Mouse (Mus musculus): ENCODE results near the gene Arfgef2.

Arfgef2 gene

GRCm38 (mm10) chr2:166936166-166936565, 130.8 kb downstream of the Arfgef2 start:
- no peak overlapping the region for H3K4me3 ChIP-seq (replicated peaks; ENCODE audit: low read length)
- TF ChIP-seq CTCF (conservative IDR thresholded peaks at IDR 0.05; ENCODE audit: low read length): no peak
- no peak for TF ChIP-seq POU5F1 (IDR thresholded peaks at IDR 0.05; ENCODE audit: borderline replicate concordance, low read length)
- no peak for TF ChIP-seq NANOG (IDR thresholded peaks at IDR 0.05; ENCODE audit: borderline replicate concordance, low read length)
- peaks cover 96% of the 10 kb centered on the region for H3K36me3 ChIP-seq (ENCODE audit: insufficient read depth, low read length)
- no peaks in the 10 kb centered on the region for H3K27me3 ChIP-seq (ENCODE audit: insufficient read depth, low read length)
- no peaks in the 10 kb centered on the region for H3K4me1 ChIP-seq (replicated peaks; ENCODE audit: low read depth, low read length)
- no peaks in the 10 kb centered on the region for H3K9me3 ChIP-seq (ENCODE audit: low read length)

GRCm38 (mm10) chr2:166943146-166943545, 137.8 kb downstream of the Arfgef2 start:
- TF ChIP-seq NANOG (IDR thresholded peaks at IDR 0.05; ENCODE audit: borderline replicate concordance, low read length) (no peak), CTCF (conservative IDR thresholded peaks at IDR 0.05; ENCODE audit: low read length) (no peak), POU5F1 (IDR thresholded peaks at IDR 0.05; ENCODE audit: borderline replicate concordance, low read length) (no peak)
- no peaks in the 10 kb centered on the region for H3K27me3 ChIP-seq (ENCODE audit: insufficient read depth, low read length)
- no peak overlapping the region for H3K4me3 ChIP-seq (replicated peaks; ENCODE audit: low read length)
- H3K36me3 ChIP-seq (ENCODE audit: insufficient read depth, low read length): peaks cover 98% of the 10 kb centered on the region
- no peaks in the 10 kb centered on the region for H3K4me1 ChIP-seq (replicated peaks; ENCODE audit: low read depth, low read length)
- H3K9me3 ChIP-seq (ENCODE audit: low read length): no peaks in the 10 kb centered on the region

DNA sequence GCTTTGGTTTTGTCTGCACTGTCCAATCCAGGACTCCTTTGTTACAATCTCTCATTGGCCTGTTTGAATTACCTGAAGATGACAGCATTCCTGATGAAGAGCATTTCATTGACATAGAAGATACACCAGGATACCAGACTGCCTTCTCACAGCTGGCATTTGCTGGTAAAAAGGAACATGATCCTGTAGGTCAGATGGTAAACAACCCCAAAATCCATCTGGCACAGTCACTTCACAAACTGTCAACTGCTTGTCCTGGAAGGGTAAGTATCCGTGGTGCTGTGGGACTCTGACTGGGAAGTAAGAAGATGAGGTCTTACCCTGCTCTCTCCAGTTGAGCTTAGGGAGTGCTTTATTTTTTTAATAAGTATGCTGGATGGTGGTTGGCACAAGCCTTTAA, 139.0 kb downstream of the Arfgef2 start:
- no peaks in the 10 kb centered on the region for H3K9me3 ChIP-seq (ENCODE audit: low read length)
- H3K36me3 ChIP-seq (ENCODE audit: insufficient read depth, low read length): peaks cover 98% of the 10 kb centered on the region
- no peaks in the 10 kb centered on the region for H3K27me3 ChIP-seq (ENCODE audit: insufficient read depth, low read length)
- H3K4me3 ChIP-seq (replicated peaks; ENCODE audit: low read length): no peak overlapping the region
- H3K4me1 ChIP-seq (replicated peaks; ENCODE audit: low read depth, low read length): no peaks in the 10 kb centered on the region
- TF ChIP-seq CTCF (conservative IDR thresholded peaks at IDR 0.05; ENCODE audit: low read length): no peak
- TF ChIP-seq POU5F1 (IDR thresholded peaks at IDR 0.05; ENCODE audit: borderline replicate concordance, low read length): no peak
- TF ChIP-seq NANOG (IDR thresholded peaks at IDR 0.05; ENCODE audit: borderline replicate concordance, low read length): no peak

GRCm38 (mm10) chr2:166945456-166945855, 140.1 kb downstream of the Arfgef2 start:
- Histone ChIP-seq H3K36me3 (ENCODE audit: insufficient read depth, low read length) (peaks cover 100% of the 10 kb centered on the region), H3K27me3 (ENCODE audit: insufficient read depth, low read length) (no peaks in the 10 kb centered on the region), H3K4me3 (replicated peaks; ENCODE audit: low read length) (no peak overlapping the region), H3K9me3 (ENCODE audit: low read length) (no peaks in the 10 kb centered on the region), H3K4me1 (replicated peaks; ENCODE audit: low read depth, low read length) (peaks cover under 1% of the 10 kb centered on the region)
- no peak for TF ChIP-seq POU5F1 (IDR thresholded peaks at IDR 0.05; ENCODE audit: borderline replicate concordance, low read length)

All from E14TG2a.4 (cell line).